ENCODE assay signal across 12 mouse cellular contexts in the genomic region with DNA sequence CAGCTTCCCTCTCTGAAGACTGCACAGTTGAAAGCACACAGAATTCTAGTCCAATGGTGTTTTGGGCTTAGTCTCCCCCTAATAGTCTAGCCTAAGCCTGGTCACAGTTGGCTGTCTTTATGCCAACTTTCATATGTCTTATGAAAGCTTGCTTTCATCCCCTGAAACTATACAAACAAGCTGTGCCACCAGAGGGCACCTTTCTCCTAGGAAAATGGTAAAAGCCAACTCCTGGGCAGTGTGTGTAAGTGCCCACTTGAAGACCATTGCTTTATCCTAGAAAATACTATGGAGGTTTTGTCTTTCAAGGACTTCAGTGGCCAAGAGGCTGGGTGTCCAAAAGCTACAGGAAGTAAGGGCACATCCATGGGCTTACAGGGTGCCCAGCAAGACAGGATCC. TPM values are rescaled to one million over a fixed set of nuclear protein-coding genes. Genes with fewer than 3 reads are reported as not detected.
A peak's percentile ranks its signal among the peaks of the same experiment; 100 is the strongest.
DNase-seq lines count a peak whose midpoint lies in the region; ATAC-seq and TF ChIP-seq lines count a peak whose summit lies in the region.
"Had no signal": no experiment of that assay in that cellular context is flagged by ENCODE, and none has a peak within 500 bp of the region (broad histone marks: within the 10 kb centered on the region; RNA-seq: fewer than 3 reads in every experiment).

No protein-coding gene starts in this region.

- no peak overlapping the region for H3K27ac ChIP-seq in intestine, postnatal 0 days (ENCODE audit: low read depth, low read length)
- no peak overlapping the region for H3K27ac ChIP-seq in intestine, embryonic 16.5 days (ENCODE audit: low read length)
- H3K27ac ChIP-seq: liver, embryonic 15.5 days; neural tube, embryonic 13.5 days had no signal

- TF ChIP-seq CTCF in intestine, postnatal 0 days (IDR thresholded peaks at IDR 0.05; ENCODE audit: low read depth) = peak; percentile 42
- TF ChIP-seq CTCF in lung, adult 2 months (IDR thresholded peaks at IDR 0.05; ENCODE audit: insufficient read depth, low read length) = no peak

- H3K4me3 ChIP-seq in intestine, postnatal 0 days (ENCODE audit: low read depth, low read length) = no peak overlapping the region
- no peak overlapping the region for H3K4me3 ChIP-seq in intestine, embryonic 16.5 days (ENCODE audit: low read length)
- no peak overlapping the region for H3K4me3 ChIP-seq in lung, adult 2 months (replicated peaks; ENCODE audit: extremely low read depth, low read depth, low read length)
- H3K4me3 ChIP-seq: liver, embryonic 15.5 days; neural tube, embryonic 13.5 days had no signal

- no peak for TF ChIP-seq POLR2A in lung, adult 2 months (IDR thresholded peaks at IDR 0.05; ENCODE audit: borderline replicate concordance, extremely low read depth, low read depth, low read length)

- no peaks in the 10 kb centered on the region for H3K4me1 ChIP-seq in intestine, postnatal 0 days (replicated peaks; ENCODE audit: control insufficient read depth, insufficient read depth, low read length)
- H3K4me1 ChIP-seq in intestine, embryonic 16.5 days (ENCODE audit: control insufficient read depth, insufficient read depth, low read length) = no peaks in the 10 kb centered on the region
- no peaks in the 10 kb centered on the region for H3K4me1 ChIP-seq in lung, adult 2 months (ENCODE audit: control insufficient read depth, insufficient read depth, low read length)
- H3K4me1 ChIP-seq: liver, embryonic 15.5 days; neural tube, embryonic 13.5 days had no signal

- H3K36me3 ChIP-seq in intestine, postnatal 0 days (ENCODE audit: control insufficient read depth, insufficient read depth) = no peaks in the 10 kb centered on the region
- no peaks in the 10 kb centered on the region for H3K36me3 ChIP-seq in intestine, embryonic 16.5 days (ENCODE audit: control insufficient read depth, insufficient read depth, low read length)
- H3K36me3 ChIP-seq: liver, embryonic 15.5 days; neural tube, embryonic 13.5 days had no signal

- no peaks in the 10 kb centered on the region for H3K9me3 ChIP-seq in intestine, postnatal 0 days (ENCODE audit: control insufficient read depth)
- H3K9me3 ChIP-seq in intestine, embryonic 16.5 days (ENCODE audit: control insufficient read depth, low read length) = no peaks in the 10 kb centered on the region
- H3K9me3 ChIP-seq: liver, embryonic 15.5 days; neural tube, embryonic 13.5 days had no signal

- ATAC-seq in intestine, postnatal 0 days = no peak
- ATAC-seq in intestine, embryonic 16.5 days = no peak

- H3K27me3 ChIP-seq in intestine, postnatal 0 days (replicated peaks; ENCODE audit: control insufficient read depth, insufficient read depth, low read length) = no peaks in the 10 kb centered on the region
- H3K27me3 ChIP-seq in intestine, embryonic 16.5 days (replicated peaks; ENCODE audit: control insufficient read depth, insufficient read depth, low read length) = no peaks in the 10 kb centered on the region
- H3K27me3 ChIP-seq: liver, embryonic 15.5 days; neural tube, embryonic 13.5 days had no signal

- no peak overlapping the region for H3K4me2 ChIP-seq in intestine, postnatal 0 days (replicated peaks; ENCODE audit: low read depth)
- H3K4me2 ChIP-seq in intestine, embryonic 16.5 days (ENCODE audit: low read depth, low read length) = no peak overlapping the region
- H3K4me2 ChIP-seq: liver, embryonic 15.5 days; neural tube, embryonic 13.5 days had no signal

- intact Hi-C loops in heart, postnatal 36 days (cut with DNase I) = no loop called here

- no peak overlapping the region for H3K9ac ChIP-seq in intestine, postnatal 0 days (ENCODE audit: low read depth, low read length)
- no peak overlapping the region for H3K9ac ChIP-seq in intestine, embryonic 16.5 days (ENCODE audit: low read depth, low read length)
- H3K9ac ChIP-seq: liver, embryonic 15.5 days; neural tube, embryonic 13.5 days had no signal

- DNase-seq in 416B (ENCODE audit: low read depth) = peak; percentile 49
- peak; percentile 58 for DNase-seq in brain, adult 2 months (ENCODE audit: low read depth, low spot score)
- peak; percentile 14 for DNase-seq in lung, adult 2 months
- no peak for DNase-seq in heart, postnatal 36 days
- no peak for DNase-seq in ovary, postnatal 36 days (ENCODE audit: low spot score)
- DNase-seq: cerebellum, postnatal 25 days had no signal

RNA-seq across cellular contexts. Expression of gene Gabrp, which starts 8.3 kb away (rescaled TPM):
- not detected in 2 replicates for polyA plus RNA-seq in intestine, postnatal 0 days (2015; fragmentation: Nextera tagmentation; extraction: Ambion mirVana)
- polyA plus RNA-seq in intestine, embryonic 16.5 days (2015; fragmentation: Nextera tagmentation; extraction: Ambion mirVana) = 0.05 and 0.11 TPM in 2 replicates
- 28.2 and 43.7 TPM in 2 replicates for polyA plus RNA-seq in lung, adult 2 months (2012; rRNA removed)
- not detected for total RNA-seq in heart, postnatal 36 days (2021)
- polyA plus RNA-seq: intestine, embryonic 14.5 days; liver, embryonic 15.5 days; stomach, embryonic 14.5 days had no signal

RNA-seq across cellular contexts. Expression of gene D130052B06Rik, which starts 28.7 kb away (rescaled TPM):
- polyA plus RNA-seq in intestine, postnatal 0 days (2015; fragmentation: Nextera tagmentation; extraction: Ambion mirVana) = not detected in 2 replicates
- not detected in 2 replicates for polyA plus RNA-seq in intestine, embryonic 16.5 days (2015; fragmentation: Nextera tagmentation; extraction: Ambion mirVana)
- not detected in 2 replicates for polyA plus RNA-seq in lung, adult 2 months (2012; rRNA removed)
- total RNA-seq in heart, postnatal 36 days (2021) = not detected
- polyA plus RNA-seq: intestine, embryonic 14.5 days; liver, embryonic 15.5 days; stomach, embryonic 14.5 days had no signal

RNA-seq across cellular contexts. Expression of gene Ranbp17, which starts 56.9 kb away (rescaled TPM):
- polyA plus RNA-seq in intestine, postnatal 0 days (2015; fragmentation: Nextera tagmentation; extraction: Ambion mirVana) = 0.92 and 1.1 TPM in 2 replicates
- 2.3 and 3.2 TPM in 2 replicates for polyA plus RNA-seq in intestine, embryonic 16.5 days (2015; fragmentation: Nextera tagmentation; extraction: Ambion mirVana)
- 0.33 and 0.70 TPM in 2 replicates for polyA plus RNA-seq in lung, adult 2 months (2012; rRNA removed)
- total RNA-seq in heart, postnatal 36 days (2021) = under 1 TPM; 0.44 to 0.89 TPM

Comparison
In these comparisons a context has a peak if more than half of its experiments do, and no peak if none do; other contexts are left out.
1. DNase-seq: peak in 416B (single experiment), brain, adult 2 months (single experiment) and lung, adult 2 months (single experiment); none in heart, postnatal 36 days (0 of 2) and ovary, postnatal 36 days (single experiment).
2. RNA of gene Gabrp, which starts 8.3 kb away (polyA plus RNA-seq): 28.2 to 43.7 TPM in lung, adult 2 months; 0.05 to 0.11 TPM in intestine, embryonic 16.5 days and not detected in intestine, postnatal 0 days; every median in the first group is over 10 times any median in the second.